Mouse (Mus musculus) CH12F3 (cell line): ENCODE measurements around the gene Rimbp3.
"Not testable (repeated sequence)": the region's sequence is repeated elsewhere in the genome, so short reads cannot be mapped to it uniquely, and the experiment has no call there.

ENCODE experiments used
- in situ Hi-C: fragments of 300-500 bp; cut with MboI; formaldehyde crosslinking; loops from 2 replicates; pipeline ENCODE4 v1.14.3; 2020; ENCODE audit warnings: low sequenced_read_pairs

The Rimbp3 gene

DNA sequence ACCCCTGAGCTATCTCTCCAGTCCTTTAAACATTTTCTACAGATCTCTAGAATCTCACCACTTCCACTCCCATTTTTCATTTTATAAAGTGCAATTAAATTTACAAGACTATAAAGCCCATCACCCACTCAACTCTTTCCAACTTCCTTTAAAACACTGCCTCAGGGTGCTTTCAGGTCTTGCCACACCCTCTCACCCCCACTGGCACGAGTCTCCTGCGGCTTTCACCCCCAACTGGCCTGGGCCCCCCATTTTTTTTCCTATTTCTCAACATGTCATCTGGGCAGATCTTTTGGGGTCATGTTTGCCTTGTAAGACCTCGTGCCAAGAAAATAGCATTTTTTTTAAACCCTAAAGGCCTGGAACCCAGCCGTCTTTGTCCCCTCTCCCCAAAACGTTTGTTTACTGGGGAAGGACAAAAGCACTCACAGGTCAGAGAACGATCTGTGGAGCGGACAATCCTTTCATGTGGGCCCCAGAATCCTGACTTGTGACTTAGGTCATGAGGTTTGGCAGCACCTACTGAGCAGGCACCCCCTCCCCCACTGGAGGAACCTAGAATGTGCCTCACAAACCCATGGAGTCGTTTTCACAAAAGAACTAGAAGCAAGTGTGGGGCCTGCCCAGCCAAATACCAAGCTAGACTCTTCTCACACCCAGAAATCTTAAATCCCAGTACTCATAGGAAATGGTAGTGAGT, 8.7 kb downstream of the Rimbp3 start:
- in situ Hi-C loops, result loop anchor here (5.0 kb wide), 1 partner anchor 50 kb away; no protein-coding TSS in a partner anchor

GRCm38 (mm10) chr16:17220127-17220733, 11.8 kb downstream of the Rimbp3 start:
- in situ Hi-C loops, result no loop called here

- in situ Hi-C loops, result no loop called here
These were observed 13.8 kb downstream of the Rimbp3 start for GRCm38 (mm10) chr16:17222197-17222596.

DNA sequence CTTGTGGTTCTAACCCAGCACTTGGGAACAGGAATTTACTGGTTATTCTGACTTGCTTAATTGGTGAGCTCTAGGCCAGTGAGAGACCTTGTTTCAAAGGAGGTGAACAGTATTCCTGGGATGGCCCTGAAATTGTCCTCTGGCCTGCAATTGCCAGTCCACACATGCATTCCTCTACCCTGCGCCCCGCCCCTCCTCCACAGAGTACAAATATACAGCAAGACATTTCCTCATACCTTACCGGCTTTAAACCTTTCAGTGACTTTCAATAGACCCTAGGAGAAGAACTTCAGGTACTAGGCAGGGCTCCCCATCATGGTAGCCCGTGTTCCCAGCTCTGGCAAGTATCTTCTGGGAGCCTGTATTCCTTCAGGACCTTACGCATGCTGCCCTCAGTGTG, 17.2 kb downstream of the Rimbp3 start:
- in situ Hi-C loops, result no loop called here

- in situ Hi-C loops, result no loop called here
These were observed 18.1 kb downstream of the Rimbp3 start for GRCm38 (mm10) chr16:17226496-17226895.

- in situ Hi-C loops, result not testable (repeated sequence)
These were observed 23.1 kb downstream of the Rimbp3 start for GRCm38 (mm10) chr16:17231523-17231922.

- in situ Hi-C loops, result no loop called here
These were observed 24.6 kb downstream of the Rimbp3 start, which contains the start of gene Hic2 for GRCm38 (mm10) chr16:17232794-17233701. Gene Hic2, plus strand, starts transcription at chr16:17233572.

GRCm38 (mm10) chr16:17233702-17234498, 25.5 kb downstream of the Rimbp3 start:
- in situ Hi-C loops, result no loop called here

GRCm38 (mm10) chr16:17234499-17234895, 26.1 kb downstream of the Rimbp3 start:
- in situ Hi-C loops, result no loop called here

GRCm38 (mm10) chr16:17234916-17235665, 26.7 kb downstream of the Rimbp3 start:
- in situ Hi-C loops, result no loop called here

DNA sequence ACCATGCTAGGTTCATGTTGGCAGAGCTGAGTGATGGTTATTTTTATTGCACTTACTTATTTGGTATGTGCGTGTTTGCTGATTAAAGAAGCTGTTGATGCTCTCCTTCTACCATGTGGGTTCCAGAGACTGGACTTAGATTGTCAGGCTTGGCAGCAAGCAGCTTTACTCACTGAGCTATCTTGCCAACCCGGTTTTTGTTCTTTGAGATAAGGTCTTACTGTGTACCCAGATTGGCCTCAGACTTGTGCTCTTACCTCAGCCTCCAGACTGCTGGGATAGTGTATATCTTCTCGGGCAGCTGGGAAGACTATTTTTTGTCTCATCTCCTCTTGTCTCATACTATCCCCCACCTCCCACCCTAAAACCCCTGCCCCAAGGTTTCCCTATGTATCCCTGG, 29.2 kb downstream of the Rimbp3 start:
- in situ Hi-C loops, result no loop called here

DNA sequence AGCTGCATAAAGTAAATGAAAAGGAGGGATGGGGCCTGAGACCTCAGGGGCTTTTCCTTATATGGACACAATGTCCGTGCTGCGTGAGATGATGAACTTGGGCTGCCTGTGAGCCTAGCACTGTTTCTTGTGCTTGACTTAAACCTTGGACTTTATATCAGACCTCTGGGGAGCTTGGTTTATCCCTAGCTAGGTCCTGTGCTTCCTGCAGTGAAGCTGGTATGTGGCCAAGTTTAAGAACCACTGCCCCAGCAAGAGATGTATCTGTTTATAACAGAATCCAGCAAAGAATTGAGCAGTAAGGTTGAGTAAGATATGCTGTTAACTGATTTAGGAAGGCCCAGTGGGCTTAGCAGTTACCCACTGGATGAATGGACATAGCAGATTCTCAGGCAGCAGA, 31.0 kb downstream of the Rimbp3 start:
- in situ Hi-C loops, result no loop called here

DNA sequence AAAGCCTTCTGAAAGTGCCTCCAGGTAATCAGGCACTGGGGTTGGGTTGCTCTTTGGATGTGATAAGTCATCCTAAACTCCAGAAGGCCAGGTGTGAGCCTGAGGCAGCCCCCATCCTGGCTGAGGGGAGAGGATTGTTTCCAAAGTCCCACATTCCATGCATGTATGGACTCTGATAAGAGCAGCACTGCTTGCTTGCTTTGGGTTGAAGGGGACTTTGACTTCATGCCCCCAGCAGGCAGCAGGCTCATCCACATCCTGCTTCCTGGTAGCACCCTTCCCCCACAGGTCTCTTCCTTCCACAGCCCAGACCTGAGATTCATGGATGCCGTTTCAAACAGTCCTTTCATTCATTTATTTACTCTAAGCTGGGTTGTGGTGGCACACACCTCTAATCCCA, 35.3 kb downstream of the Rimbp3 start:
- in situ Hi-C loops, result no loop called here

GRCm38 (mm10) chr16:17244996-17245395, 36.6 kb downstream of the Rimbp3 start:
- in situ Hi-C loops, result no loop called here

DNA sequence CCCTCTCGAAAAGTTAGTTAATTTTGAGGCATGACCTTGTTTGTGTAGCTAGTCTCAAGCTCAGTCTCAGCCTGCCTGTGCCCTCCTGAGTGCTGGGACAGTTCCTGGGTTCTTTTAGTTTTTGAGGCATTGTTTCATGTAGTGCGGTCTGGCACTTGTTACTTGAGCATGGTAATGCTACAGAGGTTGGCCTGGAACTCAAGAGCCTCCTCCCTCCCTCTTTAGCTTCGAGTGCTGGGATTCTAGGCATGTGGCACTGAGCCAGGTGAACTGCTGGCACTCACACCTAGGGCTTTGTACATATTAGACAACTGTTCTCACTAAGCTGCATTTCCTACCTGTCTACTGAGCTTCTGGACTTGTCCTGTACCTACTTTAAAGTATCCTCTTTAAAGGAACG, 39.3 kb downstream of the Rimbp3 start:
- in situ Hi-C loops, result no loop called here

- in situ Hi-C loops, result no loop called here
These were observed 40.7 kb downstream of the Rimbp3 start for GRCm38 (mm10) chr16:17249135-17249534.

- in situ Hi-C loops, result no loop called here
These were observed 43.1 kb downstream of the Rimbp3 start for GRCm38 (mm10) chr16:17251539-17251938.

GRCm38 (mm10) chr16:17252086-17252726, 43.8 kb downstream of the Rimbp3 start:
- in situ Hi-C loops, result no loop called here

DNA sequence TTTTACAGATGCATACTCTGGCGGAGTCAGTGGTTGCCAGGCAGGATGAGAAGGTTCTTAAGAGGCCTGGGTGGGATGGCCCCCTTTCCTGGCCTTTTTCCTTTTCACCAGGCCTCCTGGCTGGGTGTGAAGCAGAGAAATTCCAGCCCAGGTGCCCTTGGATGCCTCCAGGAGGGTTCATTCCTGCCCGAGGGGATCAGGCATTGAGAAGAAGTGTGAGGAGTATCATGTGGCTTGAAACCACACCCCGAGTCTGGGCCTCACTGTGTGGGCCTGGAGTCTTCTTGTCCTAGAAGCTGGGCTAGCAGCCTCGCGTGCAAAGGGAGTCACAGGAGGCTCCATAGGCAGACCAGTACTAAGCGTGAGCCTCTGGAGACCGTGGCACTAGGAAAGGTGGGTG, 44.4 kb downstream of the Rimbp3 start:
- in situ Hi-C loops, result no loop called here
